Mouse (Mus musculus): Measurements from ENCODE around the gene Glb1l2.

GRCm38 (mm10) chr9:26733986-26734385 is 72.3 kb downstream of the Glb1l2 start:
- TF ChIP-seq CTCF (IDR thresholded peaks at IDR 0.05; ENCODE audit: control insufficient read depth, insufficient read depth, insufficient read length), result no peak
- no peak for TF ChIP-seq FOSL1 (IDR thresholded peaks at IDR 0.05; ENCODE audit: insufficient read depth, low read length, poor library complexity, severe bottlenecking)
- no peak for TF ChIP-seq USF1 (IDR thresholded peaks at IDR 0.05; ENCODE audit: low read depth)
- no peak for TF ChIP-seq MAX (IDR thresholded peaks at IDR 0.05)
- no peak for TF ChIP-seq MYOG (IDR thresholded peaks at IDR 0.05; ENCODE audit: control insufficient read depth, extremely low read depth, insufficient read length)
- no peak for TF ChIP-seq MYOD1 (IDR thresholded peaks at IDR 0.05; ENCODE audit: control insufficient read depth, insufficient read length, low read depth)
- no peak for TF ChIP-seq CEBPB (IDR thresholded peaks at IDR 0.05; ENCODE audit: low read depth)
